Mouse (Mus musculus): ENCODE results near the gene Rims3. TPM values are rescaled to one million over a fixed set of nuclear protein-coding genes. Genes with fewer than 3 reads are reported as not detected.

Gene Rims3
- 2.0 and 2.1 TPM in 2 replicates for polyA plus RNA-seq (2012; rRNA removed)

DNA sequence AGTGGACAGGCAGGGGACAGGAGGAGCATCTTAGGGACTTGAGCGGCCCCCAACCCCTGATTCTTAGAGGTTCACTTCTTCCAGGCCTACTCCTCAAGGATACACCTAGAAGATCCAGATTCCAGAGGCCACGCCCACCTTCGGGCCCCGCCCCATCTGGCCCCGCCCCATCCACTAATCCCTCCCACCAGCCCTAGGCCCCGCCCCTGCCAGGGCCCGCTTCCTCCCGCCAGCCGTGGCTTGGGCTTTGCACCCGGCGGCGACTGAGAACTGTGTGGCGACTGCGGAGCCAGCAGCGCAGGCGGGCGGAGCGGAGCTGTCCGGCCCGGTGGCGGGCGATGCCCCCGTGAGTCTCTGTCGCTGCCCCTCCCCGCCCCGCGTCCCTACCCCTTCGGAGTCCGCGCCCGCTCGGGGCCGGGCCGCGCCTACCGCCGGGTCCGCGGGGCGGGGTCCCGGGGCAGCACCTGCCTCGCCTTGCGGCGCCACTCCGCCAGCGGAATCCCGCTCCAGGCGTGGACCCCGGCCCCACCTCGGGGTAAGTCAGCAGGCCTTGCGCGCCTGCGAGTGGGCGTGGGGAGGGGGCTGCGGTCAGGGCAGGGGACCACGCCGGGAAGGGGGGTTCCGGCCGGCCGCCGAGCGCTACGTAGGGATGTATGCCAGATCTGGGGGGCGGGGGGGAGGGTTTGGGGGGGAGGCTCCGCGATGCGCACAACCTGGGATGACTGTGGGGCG lies at the start of gene Rims3:
Gene Rims3, plus strand, starts transcription at position 229 of the 732 bp plus-strand sequence.

DNA sequence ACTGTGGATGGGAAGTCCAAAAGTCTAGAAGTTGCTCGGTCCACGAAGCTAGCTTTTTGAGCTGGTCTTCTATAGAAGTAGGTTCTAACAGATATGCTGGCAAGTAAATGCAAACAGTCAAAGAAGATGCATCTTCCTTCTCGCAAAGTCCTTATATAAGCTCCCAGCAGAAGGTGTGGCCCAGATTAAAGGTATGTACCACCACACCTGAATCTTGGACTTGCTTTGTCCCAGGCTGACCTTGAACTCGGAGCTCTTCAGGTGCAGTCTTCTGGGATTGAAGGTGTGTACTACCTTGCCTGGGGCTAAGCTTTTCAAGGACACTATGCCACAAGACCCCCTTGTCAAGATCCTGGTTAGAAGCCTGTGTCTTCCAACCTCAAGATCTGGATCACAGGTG lies 23.1 kb upstream of the Rims3 start, which contains the start of gene Nfyc:
Gene Nfyc, minus strand, starts transcription at position 101 of the 400 bp plus-strand sequence.

DNA sequence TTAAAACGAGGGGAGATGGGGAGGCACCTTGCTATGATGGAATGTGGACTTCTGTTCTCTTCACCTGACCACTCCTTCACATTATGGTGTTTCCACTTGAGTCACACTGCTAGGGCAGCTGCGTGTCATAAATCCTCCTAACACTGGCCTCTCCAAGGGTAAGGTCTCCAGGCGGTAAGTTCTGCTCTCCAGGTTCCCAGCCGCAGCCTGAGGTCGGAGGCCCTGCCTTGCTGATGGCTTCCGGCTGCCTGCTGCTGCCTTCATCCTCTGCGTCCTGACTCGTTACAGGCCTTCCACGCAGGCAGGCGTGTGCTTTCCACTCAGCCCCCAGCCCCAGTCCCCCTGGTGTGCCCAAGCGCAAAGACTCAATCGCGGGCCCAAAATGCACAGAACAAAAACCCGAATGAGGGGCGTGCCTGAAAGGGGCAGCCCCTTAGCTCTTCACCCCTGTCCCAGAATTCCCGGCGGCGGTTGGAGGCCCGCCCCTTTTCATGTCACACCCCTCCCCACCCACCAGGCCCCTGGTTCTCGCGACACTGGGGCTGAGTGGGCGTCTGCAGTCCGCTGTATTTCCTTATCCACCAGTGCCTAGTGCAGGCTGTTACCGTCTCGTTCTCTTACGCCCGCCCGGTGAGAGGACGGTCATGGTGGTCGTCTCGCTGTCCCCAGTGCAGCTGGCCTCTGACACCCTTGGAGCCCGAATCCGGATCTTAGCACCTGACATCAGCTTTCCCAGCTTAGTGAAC lies 70.1 kb downstream of the Rims3 start, which contains the start of gene Exo5:
Gene Exo5, minus strand, starts transcription at position 464 of the 746 bp plus-strand sequence.

Other genes with a start within 250 kb of the Rims3 start
- gene Cited4, start 188.2 kb upstream of the Rims3 start, polyA plus RNA-seq (2012; rRNA removed): 205 and 324 TPM in 2 replicates
- gene Kcnq4, start 106.2 kb upstream of the Rims3 start, polyA plus RNA-seq (2012; rRNA removed): 15.5 and 16.7 TPM in 2 replicates
- gene Nfyc, start 23.2 kb upstream of the Rims3 start, polyA plus RNA-seq (2012; rRNA removed): 245 and 406 TPM in 2 replicates
- 4.5 and 4.9 TPM in 2 replicates for gene Exo5, start 70.2 kb downstream of the Rims3 start, polyA plus RNA-seq (2012; rRNA removed)
- gene Zfp69, start 96.9 kb downstream of the Rims3 start, polyA plus RNA-seq (2012; rRNA removed): 2.3 and 2.5 TPM in 2 replicates
- gene Smap2, start 162.4 kb downstream of the Rims3 start, polyA plus RNA-seq (2012; rRNA removed): 16.9 and 19.3 TPM in 2 replicates
- gene Col9a2, start 184.6 kb downstream of the Rims3 start, polyA plus RNA-seq (2012; rRNA removed): 14.1 and 16.5 TPM in 2 replicates
- gene Zmpste24, start 243.4 kb downstream of the Rims3 start, polyA plus RNA-seq (2012; rRNA removed): 25.9 and 27.0 TPM in 2 replicates